Mouse (Mus musculus): ENCODE measurements at regions not wholly inside any gene's neighbourhood (a gene's known extent, or its start where the extent isn't known, plus 50 kb on each side); places are given as distances from the start of the nearest gene placed in this dataset.
A peak's percentile ranks its signal among the peaks of the same experiment; 100 is the strongest.

DNA sequence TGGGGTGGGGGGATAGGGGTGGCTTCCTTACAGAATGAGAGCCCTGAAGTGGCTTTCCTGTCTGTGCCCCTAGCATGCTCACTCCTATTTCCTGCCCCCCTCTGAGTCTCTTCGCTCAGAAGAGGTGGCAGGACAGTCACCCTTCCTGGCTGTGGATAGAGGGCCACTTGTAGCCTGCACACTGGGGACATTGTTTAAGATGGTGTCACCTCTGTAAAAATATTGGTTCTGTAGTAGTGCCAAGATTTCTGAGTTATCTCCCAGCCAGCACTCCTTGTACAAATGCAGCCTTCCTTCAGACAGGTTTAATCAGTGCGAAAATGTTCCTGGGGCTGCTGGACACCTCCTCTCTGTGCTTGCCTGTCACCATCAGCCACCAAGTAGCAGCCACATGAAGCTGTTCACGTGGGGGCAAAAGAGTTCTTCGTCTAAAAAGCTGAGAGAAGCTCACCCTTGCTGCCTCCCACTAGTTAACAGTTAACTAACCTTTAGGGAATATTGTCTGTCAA lies 136.1 kb upstream of the Id2 start:
- no peak for DNase-seq (ENCODE audit: low spot score in 2 of 2)

GRCm38 (mm10) chr12:25232358-25233026 lies 135.6 kb upstream of the Id2 start:
- DNase-seq (ENCODE audit: low spot score in 2 of 2), result no peak

- no peak for DNase-seq (ENCODE audit: low spot score in 2 of 2)
Measured at GRCm38 (mm10) chr12:25228708-25229107, 131.8 kb upstream of the Id2 start.

DNA sequence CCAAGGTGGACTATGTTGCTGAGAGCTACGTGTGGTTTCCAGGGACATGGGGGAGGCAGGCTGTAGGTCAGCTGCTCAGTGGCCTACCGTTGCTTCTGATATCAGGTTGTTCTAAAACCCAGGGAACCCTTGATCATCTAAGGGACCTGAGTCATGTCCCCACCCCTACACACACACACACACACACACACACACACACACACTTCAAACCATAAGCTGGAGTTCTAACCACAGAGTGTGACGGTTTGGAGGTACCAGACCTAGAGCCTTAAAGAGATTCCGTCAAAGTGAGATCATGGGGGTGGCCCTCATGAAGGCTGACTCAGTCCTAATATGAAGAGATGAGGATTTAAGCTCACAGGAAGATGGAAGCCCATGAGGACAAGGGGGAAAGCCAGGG lies 130.8 kb upstream of the Id2 start:
- no peak for DNase-seq (ENCODE audit: low spot score in 2 of 2)

- no peak for DNase-seq (ENCODE audit: low spot score in 2 of 2)
Measured at GRCm38 (mm10) chr12:25224644-25225043, 127.7 kb upstream of the Id2 start.

DNA sequence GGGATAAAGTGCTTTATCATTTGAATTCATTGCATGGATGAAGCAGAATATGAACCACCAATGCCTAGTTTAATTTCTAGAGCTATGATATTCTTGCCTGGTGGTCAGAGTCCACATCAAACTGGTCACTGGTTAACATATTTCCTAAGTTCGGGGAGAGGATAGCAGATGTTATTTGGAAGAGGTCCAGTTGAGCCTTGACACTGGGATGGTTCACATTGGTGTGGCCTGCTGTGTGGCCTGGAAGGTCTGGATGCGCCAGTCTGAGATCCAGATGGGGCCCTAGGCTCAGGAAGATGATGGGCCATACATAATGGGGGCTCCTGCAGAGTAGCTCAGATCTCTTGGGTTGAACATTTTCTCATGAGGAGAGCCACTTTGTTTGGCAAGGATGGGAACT lies 127.3 kb upstream of the Id2 start:
- DNase-seq (ENCODE audit: low spot score in 2 of 2), result no peak

DNA sequence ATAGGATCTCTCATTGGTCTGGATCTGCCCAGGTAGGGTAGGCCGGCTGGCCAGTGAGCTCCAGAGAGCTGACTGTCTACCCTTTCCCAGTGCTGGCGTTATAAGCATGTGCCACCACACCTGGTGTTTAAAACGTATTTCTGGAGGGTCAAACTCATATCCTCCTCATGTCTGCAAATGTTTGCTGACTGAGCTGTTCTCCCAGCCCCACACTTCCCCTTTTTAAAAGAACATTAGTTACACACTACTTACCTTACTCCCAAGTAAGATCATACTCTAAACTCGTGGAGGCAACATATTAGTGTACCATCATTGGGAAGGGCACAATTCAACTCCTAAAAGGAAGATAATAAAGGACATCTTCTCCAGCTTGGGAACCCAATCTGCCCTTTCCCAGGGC lies 126.6 kb upstream of the Id2 start:
- DNase-seq (ENCODE audit: low spot score in 2 of 2), result no peak

DNA sequence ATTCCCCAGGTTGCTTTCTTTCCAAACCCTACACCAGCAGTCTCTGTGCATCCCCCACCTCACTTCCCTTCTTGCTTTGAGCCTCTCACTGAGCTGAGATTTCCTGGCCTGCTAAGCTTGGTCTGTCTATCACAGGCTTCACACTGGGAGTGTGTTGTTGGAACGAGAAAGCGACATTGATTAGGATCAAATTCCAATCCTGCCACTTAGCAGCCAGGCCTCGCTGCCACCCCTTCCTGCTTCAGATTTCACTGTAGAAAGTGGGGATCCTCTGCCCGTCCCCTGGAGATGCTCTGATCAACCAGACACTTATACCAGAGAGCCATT lies 123.8 kb upstream of the Id2 start:
- no peak for DNase-seq (ENCODE audit: low spot score in 2 of 2)

GRCm38 (mm10) chr12:25220096-25220779 lies 123.3 kb upstream of the Id2 start:
- no peak for DNase-seq (ENCODE audit: low spot score in 2 of 2)

DNA sequence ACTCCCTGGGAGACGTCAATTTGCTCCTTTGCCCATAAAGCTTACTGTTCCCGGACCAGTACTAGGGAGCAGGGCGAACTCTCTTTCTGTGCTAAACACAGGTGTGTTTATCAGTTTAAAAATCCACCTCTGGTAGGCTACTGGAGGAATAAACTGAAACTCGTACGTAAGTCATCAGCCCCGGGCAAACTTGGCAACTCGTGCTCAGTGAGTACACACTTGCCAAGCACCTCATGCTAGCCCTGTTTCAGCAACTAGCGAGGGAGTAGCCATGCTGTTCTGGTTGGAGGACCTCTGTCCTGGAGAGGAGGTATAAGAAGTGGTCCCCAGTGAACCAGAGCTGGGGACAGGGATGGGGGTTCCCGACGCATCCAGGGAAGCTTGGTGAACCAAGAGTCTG lies 122.6 kb upstream of the Id2 start:
- no peak for DNase-seq (ENCODE audit: low spot score in 2 of 2)

- DNase-seq (ENCODE audit: low spot score in 2 of 2), result no peak
Measured at GRCm38 (mm10) chr12:25216792-25217516, 120.0 kb upstream of the Id2 start.

- no peak for DNase-seq (ENCODE audit: low spot score in 2 of 2)
Measured at GRCm38 (mm10) chr12:25215266-25215665, 118.3 kb upstream of the Id2 start.

GRCm38 (mm10) chr12:25213782-25214478 lies 117.0 kb upstream of the Id2 start:
- DNase-seq (ENCODE audit: low spot score in 2 of 2), result no peak

GRCm38 (mm10) chr12:25211331-25211730 lies 114.4 kb upstream of the Id2 start:
- no peak for DNase-seq (ENCODE audit: low spot score in 2 of 2)

DNA sequence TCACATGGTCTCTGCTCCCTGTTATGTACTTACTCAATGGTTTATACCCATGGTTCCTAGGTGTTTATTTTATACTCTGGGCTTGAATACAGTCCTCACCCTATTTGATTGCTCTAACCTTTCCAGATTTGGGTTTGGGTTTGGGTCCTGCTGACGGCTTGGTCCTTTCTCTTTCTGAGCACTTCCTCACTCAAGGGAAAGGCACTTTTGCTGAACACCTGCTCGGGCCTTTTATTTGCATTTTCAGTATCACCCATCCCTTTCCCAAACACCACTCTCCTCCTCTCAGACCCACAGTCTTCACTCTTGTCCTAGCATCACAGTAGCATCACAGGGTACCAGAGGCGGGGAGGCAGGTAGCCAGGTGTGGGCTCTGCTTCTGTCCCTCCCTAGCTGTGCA lies 113.7 kb upstream of the Id2 start:
- DNase-seq (ENCODE audit: low spot score in 2 of 2), result no peak

GRCm38 (mm10) chr12:25209333-25209728 lies 112.4 kb upstream of the Id2 start:
- DNase-seq (ENCODE audit: low spot score in 2 of 2), result no peak

DNA sequence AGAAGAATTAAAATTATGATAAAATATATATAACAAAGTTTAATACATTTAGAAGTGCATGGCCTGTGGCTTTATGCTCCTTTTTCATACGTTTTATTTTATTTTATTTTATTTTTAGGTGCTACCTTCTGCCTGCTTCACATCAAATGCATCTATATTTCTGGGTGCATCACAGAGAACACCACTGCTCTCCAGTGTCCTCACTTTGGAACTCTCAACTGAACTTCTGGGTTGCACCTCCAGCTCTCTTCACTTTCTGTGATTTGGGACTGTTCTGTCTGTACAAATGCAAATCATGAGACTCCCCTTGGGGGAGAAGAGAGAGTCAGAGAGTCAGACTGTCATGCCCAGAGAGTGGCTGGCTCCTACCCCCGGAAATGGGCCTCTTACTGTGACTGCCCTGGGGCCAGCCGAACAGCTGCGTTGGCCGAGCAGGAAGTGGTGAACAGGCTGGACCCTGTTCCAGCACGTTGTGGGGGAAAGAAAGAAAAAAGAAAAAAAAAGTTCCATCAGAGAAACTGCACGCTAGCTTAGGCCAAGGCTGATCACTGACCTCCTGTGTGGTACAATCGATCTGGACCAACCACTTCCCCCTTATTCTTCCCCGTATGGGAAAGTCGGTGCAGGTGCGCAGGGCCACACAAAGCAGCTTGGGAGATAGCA lies 111.9 kb upstream of the Id2 start:
- DNase-seq (ENCODE audit: low spot score in 2 of 2), result peak in 1 of 2 experiments; percentile 38

GRCm38 (mm10) chr12:25203371-25204067 lies 106.6 kb upstream of the Id2 start:
- no peak for DNase-seq (ENCODE audit: low spot score in 2 of 2)

DNA sequence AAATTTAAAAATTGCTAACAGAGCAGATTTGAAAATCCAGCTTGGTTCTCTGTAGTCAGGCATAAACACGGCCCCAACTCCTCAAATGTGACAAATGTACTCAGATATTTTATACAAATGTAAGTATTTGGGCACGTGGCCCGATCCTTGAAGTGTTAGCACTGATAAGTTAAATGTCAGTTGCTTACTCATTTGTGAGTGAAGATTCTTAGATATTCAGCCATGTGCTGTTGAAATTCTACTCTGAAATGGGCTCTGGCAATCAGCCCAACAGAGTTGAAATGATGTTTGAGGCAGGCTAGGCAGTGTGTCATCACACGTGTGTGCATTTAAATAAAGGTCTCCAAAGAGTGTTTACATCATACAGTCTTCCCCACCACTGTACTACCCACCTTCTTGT lies 103.2 kb upstream of the Id2 start:
- DNase-seq (ENCODE audit: low spot score in 2 of 2), result no peak

DNA sequence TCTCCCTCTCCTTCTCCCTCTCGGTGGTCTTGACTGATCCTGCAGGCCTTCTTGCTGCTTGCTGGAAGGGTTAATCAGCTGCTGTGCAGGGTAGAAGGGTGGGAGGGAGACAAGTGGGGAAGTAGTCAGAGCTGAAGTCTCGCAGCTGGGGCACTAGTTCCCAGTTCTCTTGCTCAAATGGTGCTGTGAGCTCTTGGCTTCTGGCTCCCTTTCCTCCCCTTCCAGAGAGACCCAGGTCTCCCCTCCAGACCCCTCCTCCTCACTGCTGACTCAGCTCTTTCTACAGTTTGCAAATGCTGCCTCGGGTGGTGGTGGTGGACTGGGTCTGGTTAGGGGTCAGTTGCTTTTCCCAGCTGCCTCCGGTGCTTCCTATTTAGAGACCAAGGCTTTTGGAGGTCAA lies 100.8 kb upstream of the Id2 start:
- no peak for DNase-seq (ENCODE audit: low spot score in 2 of 2)

GRCm38 (mm10) chr12:25196022-25196421 lies 99.1 kb upstream of the Id2 start:
- DNase-seq (ENCODE audit: low spot score in 2 of 2), result no peak
